Mouse (Mus musculus) monocyte, adult 5-6 weeks (primary cell): Measurements from ENCODE around the gene Tcaf2. TPM values are rescaled to one million over a fixed set of nuclear protein-coding genes. Genes with fewer than 3 reads are reported as not detected.

Source experiments
- ATAC-seq: fragments of 153-309, 156-312 bp; replicated peaks from 2 replicates; pipeline ENCODE4 v1.8.0; 2017; ENCODE audit warnings: mild to moderate bottlenecking; ENCODE audit not compliant: low TSS enrichment, insufficient number of reproducible peaks, severe bottlenecking, poor library complexity, low FRiP score
- total RNA-seq: library from RNA; stranded (forward); fragments of 200-1000, 200-491, 200-594 nt; gene quantifications from 3 replicates; pipeline ENCODE4 v1.2.3, GENCODE M21; 2017

The Tcaf2 gene
- total RNA-seq, 1 experiment from 2014 or later, result not detected

- no peak for ATAC-seq
These were observed 62.1 kb downstream of the Tcaf2 start for GRCm38 (mm10) chr6:42582741-42583487.

GRCm38 (mm10) chr6:42578678-42579077, 66.4 kb downstream of the Tcaf2 start:
- no peak for ATAC-seq

GRCm38 (mm10) chr6:42577433-42577832, 67.6 kb downstream of the Tcaf2 start:
- no peak for ATAC-seq

Other genes starting within 250 kb of the Tcaf2 start
- 2.9 to 4.2 TPM in 2 of 3 replicates, not detected in the other for gene Tas2r143, start 245.0 kb downstream of the Tcaf2 start, total RNA-seq
- gene Tas2r135, start 239.8 kb downstream of the Tcaf2 start, total RNA-seq, result 1.6 TPM in 1 of 3 replicates, not detected in the others
- gene Tas2r126, start 210.7 kb downstream of the Tcaf2 start, total RNA-seq, result 1.1 TPM in 1 of 3 replicates, not detected in the others
- gene Olfr458, start 180.1 kb downstream of the Tcaf2 start, total RNA-seq, result not detected in 3 replicates
- gene Olfr457, start 168.9 kb downstream of the Tcaf2 start, total RNA-seq, result 0.19 TPM in 1 of 3 replicates, not detected in the others
- gene Olfr456, start 158.0 kb downstream of the Tcaf2 start, total RNA-seq, result not detected in 3 replicates
- gene Olfr455, start 97.7 kb downstream of the Tcaf2 start, total RNA-seq, result not detected in 3 replicates
- not detected in 3 replicates for gene Tcaf3, start 47.6 kb downstream of the Tcaf2 start, total RNA-seq
- not detected in 3 replicates for gene Tcaf1, start 64.8 kb upstream of the Tcaf2 start, total RNA-seq
- gene Olfr453, start 94.1 kb upstream of the Tcaf2 start, total RNA-seq, result not detected in 3 replicates
- gene Olfr38, start 111.2 kb upstream of the Tcaf2 start, total RNA-seq, result not detected in 3 replicates
- gene Olfr452, start 139.8 kb upstream of the Tcaf2 start, total RNA-seq, result not detected in 3 replicates
- gene Olfr450, start 166.7 kb upstream of the Tcaf2 start, total RNA-seq, result not detected in 3 replicates
- not detected in 3 replicates for gene Olfr449, start 189.1 kb upstream of the Tcaf2 start, total RNA-seq
- not detected in 3 replicates for gene Olfr448, start 245.2 kb upstream of the Tcaf2 start, total RNA-seq